Mouse (Mus musculus) hindbrain, embryonic 11.5 days (tissue): ENCODE results near the gene Senp1. TPM values are rescaled to one million over a fixed set of nuclear protein-coding genes. Genes with fewer than 3 reads are reported as not detected.

Experiments
- polyA plus RNA-seq: library from polyadenylated mRNA; unstranded; fragments of >200 nt; fragmentation: Nextera tagmentation; extraction: Ambion mirVana; gene quantifications from 2 replicates; pipeline ENCODE4 v1.2.1, GENCODE M21; 2014

Senp1 gene
- polyA plus RNA-seq, 1 experiment from 2014 or later, result 40.6 TPM

Other genes with a start within 250 kb of the Senp1 start
- gene Hdac7, start 249.2 kb downstream of the Senp1 start, polyA plus RNA-seq, result 17.9 and 19.4 TPM in 2 replicates
- gene Vdr, start 183.1 kb downstream of the Senp1 start, polyA plus RNA-seq, result 0.22 TPM in 2 replicates
- gene Tmem106c, start 129.5 kb downstream of the Senp1 start, polyA plus RNA-seq, result 52.0 and 59.9 TPM in 2 replicates
- gene Col2a1, start 89.0 kb downstream of the Senp1 start, polyA plus RNA-seq, result 128 and 132 TPM in 2 replicates
- 32.1 and 32.6 TPM in 2 replicates for gene Pfkm, start 1.2 kb downstream of the Senp1 start, polyA plus RNA-seq
- 47.6 and 53.2 TPM in 2 replicates for gene Asb8, start 71.9 kb upstream of the Senp1 start, polyA plus RNA-seq
- 13.3 and 15.9 TPM in 2 replicates for gene Ccdc184, start 73.4 kb upstream of the Senp1 start, polyA plus RNA-seq
- gene Olfr288, start 101.8 kb upstream of the Senp1 start, polyA plus RNA-seq, result not detected in 2 replicates
- gene Gm44579, start 127.2 kb upstream of the Senp1 start, polyA plus RNA-seq, result not detected in 2 replicates
- not detected in 2 replicates for gene Olfr287, start 127.3 kb upstream of the Senp1 start, polyA plus RNA-seq
- not detected in 2 replicates for gene Olfr286, start 140.7 kb upstream of the Senp1 start, polyA plus RNA-seq
- gene H1fnt, start 163.5 kb upstream of the Senp1 start, polyA plus RNA-seq, result not detected in 2 replicates
- 1.7 and 2.1 TPM in 2 replicates for gene Zfp641, start 202.4 kb upstream of the Senp1 start, polyA plus RNA-seq
- gene Olfr285, start 223.6 kb upstream of the Senp1 start, polyA plus RNA-seq, result not detected in 2 replicates
- not detected in 2 replicates for gene Olfr284, start 247.2 kb upstream of the Senp1 start, polyA plus RNA-seq